Mouse (Mus musculus) retina, postnatal 1 day (tissue): ENCODE data around the gene Pld2.

Source experiments
- DNase-seq: peaks from one replicate; pipeline ENCODE4 v3.0.0-alpha.2; 2012

Gene Pld2

GRCm38 (mm10) chr11:70579710-70580357 is 40.0 kb downstream of the Pld2 start:
- DNase-seq = no peak

- DNase-seq = no peak
Observed at GRCm38 (mm10) chr11:70580358-70580720, 40.5 kb downstream of the Pld2 start.

DNA sequence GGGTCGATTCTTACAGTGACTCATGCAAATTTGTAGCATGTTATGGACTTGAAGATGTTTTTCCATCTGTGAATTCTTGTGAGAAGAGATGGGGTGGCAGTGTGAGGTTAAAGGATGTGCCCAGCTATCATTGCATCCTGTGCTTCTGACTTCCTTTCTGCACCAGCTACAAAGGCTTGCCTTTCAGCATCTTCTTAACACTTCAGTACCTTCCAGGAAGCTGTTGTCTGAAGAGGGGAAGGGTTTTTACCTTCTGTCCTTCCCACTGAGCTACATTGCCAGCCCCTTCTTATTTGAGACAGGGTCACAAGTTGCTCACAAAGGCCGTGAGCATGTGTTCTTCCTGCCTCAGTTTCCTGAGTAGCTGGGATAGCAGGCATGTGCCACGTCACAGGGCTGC is 41.1 kb downstream of the Pld2 start:
- DNase-seq = no peak

GRCm38 (mm10) chr11:70582196-70582595 is 42.3 kb downstream of the Pld2 start:
- no peak for DNase-seq

GRCm38 (mm10) chr11:70583022-70583714 is 43.3 kb downstream of the Pld2 start:
- no peak for DNase-seq

- no peak for DNase-seq
Observed at GRCm38 (mm10) chr11:70583775-70584174, 43.9 kb downstream of the Pld2 start.

DNA sequence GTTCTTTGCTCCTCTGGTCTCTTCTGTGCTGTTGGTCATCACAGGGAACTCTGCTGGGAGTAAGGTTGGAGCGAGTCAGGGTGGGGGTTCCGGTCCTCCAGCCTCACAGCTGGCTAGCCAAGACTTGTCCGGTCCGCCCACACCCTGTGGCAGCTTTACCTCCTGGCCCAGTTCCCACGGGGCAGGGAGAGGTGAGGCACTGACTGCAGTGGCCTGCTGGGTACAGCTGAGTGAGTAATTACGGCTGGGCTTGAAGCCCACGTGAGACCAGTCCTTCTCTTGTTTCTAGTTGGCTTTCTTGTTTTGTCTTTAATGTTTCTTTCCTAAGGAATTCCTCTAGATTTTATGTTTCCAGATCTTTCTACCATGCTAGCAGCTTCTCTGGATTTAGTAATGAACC is 45.6 kb downstream of the Pld2 start:
- DNase-seq = peak; percentile 74

DNA sequence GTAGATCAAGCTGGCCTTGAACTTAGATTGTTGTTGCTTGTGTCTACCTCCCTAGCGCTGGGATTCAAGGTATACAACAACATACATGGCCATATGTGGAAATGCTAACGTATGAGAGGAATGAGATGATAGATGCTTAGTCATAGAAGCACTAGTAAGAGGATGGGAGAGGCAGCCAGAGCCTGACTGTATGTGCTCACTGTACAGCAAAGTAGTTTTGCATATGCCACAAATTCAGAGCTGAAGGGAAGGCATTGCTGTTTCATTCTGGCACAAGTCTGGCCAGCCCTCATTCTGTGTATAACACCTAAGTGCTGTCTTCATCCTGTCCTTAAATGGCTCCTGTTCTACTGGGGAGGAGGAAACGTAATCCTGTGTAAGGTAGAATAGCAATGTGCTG is 46.4 kb downstream of the Pld2 start:
- DNase-seq = no peak

DNA sequence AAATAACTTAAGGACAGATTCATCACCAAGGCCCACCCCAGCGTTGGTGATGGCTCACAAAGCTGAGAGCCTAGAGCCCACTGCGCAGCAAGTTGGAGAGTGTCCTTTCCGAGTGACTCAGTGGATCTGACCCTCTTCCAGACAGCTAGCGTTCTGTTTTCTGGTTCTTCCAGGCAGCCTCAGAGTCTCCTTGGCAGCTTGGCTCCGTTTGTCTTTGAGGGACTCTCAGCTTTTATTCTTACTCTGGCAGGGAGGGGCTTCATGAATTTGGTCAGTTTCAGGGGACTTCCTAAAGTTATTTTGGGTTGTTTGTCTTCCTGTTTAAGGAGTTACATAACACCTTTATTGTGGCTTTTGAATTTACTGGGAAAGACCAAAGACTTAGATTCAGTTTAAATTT is 47.1 kb downstream of the Pld2 start:
- DNase-seq = no peak

- DNase-seq = peak; percentile 28
Observed at GRCm38 (mm10) chr11:70591733-70592132, 51.9 kb downstream of the Pld2 start.

- DNase-seq = no peak
Observed at GRCm38 (mm10) chr11:70594253-70594989, 54.6 kb downstream of the Pld2 start.

DNA sequence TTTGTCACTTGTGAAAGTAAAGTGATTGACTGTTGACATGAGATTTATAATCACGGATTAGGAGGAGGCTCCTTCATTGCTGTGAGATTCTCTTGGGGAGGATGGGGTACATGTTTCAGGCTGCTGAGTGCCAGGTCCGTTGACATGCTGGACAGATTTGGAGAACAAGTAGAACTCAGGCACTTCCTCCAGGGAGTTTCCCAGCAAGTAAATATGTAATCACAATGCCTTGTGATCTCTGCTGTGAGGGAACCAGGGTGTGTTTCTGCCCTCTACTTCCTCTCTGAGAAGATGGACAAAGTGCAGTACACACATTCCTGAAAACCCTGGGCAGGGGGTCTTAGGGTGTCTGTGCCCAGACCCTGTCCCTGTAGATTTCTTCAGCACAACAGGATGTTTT is 55.8 kb downstream of the Pld2 start:
- DNase-seq = no peak

DNA sequence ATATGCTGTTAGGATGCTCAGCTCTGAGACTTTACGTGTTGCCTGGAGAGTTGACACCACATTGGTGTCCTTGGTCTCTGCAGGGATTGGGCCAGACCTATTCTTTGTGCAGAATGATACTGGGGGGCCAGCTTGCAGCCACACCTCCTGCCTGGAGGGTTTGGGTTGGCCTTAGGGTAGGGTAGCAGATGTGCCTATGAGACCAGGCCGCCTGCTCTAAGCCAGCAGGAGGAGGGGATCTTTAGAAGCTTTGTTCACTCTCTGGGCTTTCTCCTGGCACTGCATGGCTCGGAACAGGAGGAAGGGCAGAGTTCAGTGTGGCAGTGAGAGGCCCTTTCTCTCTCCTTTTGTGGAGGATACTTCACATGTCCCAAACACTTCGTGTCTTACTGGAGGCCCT is 56.2 kb downstream of the Pld2 start:
- DNase-seq = no peak

DNA sequence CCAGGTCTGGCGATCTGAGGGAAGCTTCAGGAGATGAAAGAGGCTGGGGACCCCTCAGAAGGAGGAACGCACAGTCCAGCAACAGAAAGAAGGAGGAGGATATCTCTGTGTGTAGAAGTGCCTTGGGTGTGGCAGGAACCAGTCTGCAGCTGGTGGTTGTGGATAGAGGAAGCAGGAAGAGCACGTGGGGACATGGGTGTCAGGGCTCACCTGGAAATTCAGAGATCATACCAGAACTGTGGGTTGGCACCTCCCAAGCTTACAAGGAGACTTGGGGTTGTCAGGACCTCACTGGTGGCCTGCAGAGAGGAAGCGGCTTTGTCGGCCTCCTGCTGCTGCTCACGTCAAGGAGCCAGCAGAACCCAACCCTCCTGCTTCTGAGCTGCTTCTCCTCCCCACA is 57.4 kb downstream of the Pld2 start:
- DNase-seq = no peak

- no peak for DNase-seq
Observed at GRCm38 (mm10) chr11:70598451-70598953, 58.6 kb downstream of the Pld2 start.

GRCm38 (mm10) chr11:70605024-70605566 is 65.2 kb downstream of the Pld2 start:
- DNase-seq = peak; percentile 83

- DNase-seq = no peak
Observed at GRCm38 (mm10) chr11:70606717-70607116, 66.9 kb downstream of the Pld2 start.

GRCm38 (mm10) chr11:70607611-70608010 is 67.7 kb downstream of the Pld2 start:
- no peak for DNase-seq
